Mouse (Mus musculus) erythroblast, embryonic 14.5 days (primary cell): ENCODE measurements around the gene Fam126b.

Experiments used
- GATA1 ChIP-seq: IDR thresholded peaks from 2 replicates; pipeline ENCODE4 v1.6.1; 2012; ENCODE audit warnings: low read length, inconsistent platforms, mixed read lengths
- TAL1 ChIP-seq: IDR thresholded peaks from 3 replicates; pipeline ENCODE4 v1.6.1; 2012; ENCODE audit warnings: low read length, inconsistent platforms, mixed read lengths

- TF ChIP-seq GATA1: no peak
- TF ChIP-seq TAL1: no peak
These were observed 6.9 kb downstream of the Fam126b start for GRCm38 (mm10) chr1:58579179-58579578.
